Mouse (Mus musculus): ENCODE data around the gene Serpina3k. TPM values are rescaled to one million over a fixed set of nuclear protein-coding genes. Genes with fewer than 3 reads are reported as not detected.
"Not testable (repeated sequence)": the region's sequence is repeated elsewhere in the genome, so short reads cannot be mapped to it uniquely, and the experiment has no call there.

Serpina3k gene
- not detected in 2 replicates for polyA plus RNA-seq (2015; fragmentation: Nextera tagmentation; extraction: Ambion mirVana)

DNA sequence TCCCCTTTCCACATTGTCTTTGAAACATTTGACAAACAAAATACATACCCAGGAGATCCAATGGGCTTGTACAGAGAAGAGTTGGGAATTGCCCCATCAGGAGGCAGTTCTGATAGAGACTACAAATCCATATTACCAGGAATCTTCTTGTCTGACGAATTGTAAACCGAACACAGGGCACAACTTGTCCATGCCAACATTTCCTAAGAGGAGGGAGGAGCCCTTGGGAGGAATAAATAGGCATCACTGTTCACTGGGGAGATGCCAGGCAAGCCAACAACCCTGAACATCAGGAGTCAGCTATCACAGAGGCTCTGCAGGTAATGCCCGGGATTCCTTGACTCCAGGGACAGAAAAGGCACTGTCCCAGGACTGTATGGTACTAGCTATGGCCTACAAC is at the start of gene Serpina3k, which contains the start of gene Serpina3m:
TSS of gene Serpina3k (plus strand) at position 261 of the 400 bp plus-strand sequence.
TSS of gene Serpina3m (plus strand) at position 261 of the 400 bp plus-strand sequence.
- DNase-seq (ENCODE audit: low spot score), result not testable (repeated sequence)

DNA sequence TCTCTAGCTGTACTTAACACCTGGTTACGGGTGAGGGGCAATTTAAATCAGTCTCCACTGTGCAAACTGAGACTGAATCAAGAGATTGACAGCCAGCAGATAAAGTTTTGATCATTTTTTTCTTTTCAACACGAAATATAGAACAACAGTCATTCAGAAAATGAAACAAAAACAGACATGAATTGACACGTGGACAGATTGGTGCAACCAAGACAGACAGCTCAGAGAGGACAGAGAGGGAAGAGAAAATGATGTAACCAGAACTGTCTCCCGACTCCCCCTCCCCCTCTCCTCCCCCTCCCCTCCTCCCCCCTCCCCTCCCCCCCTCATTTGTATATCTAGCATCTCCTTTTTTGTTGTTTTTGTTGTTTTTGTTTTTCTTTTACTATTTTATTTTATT is 48.4 kb upstream of the Serpina3k start:
- DNase-seq (ENCODE audit: low spot score), result no peak

DNA sequence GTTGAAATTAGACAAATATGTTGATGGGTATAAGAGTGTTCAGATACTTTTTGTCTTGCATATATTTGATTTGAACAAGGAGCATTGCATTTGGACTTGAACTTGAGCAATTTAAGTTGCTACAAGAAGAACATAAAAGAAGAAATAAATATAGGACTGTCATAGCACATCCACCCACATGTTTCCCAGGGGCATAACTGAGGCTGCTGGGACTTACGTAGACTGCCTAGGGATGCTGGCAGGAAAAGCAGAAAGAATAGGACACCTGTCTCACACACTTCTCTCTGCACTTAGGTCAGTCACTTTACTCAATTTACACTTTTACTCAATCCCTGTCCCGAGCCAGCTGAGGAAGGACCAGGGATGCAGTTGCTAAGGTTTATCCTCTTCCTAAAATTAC is 44.3 kb upstream of the Serpina3k start:
- DNase-seq (ENCODE audit: low spot score), result no peak

DNA sequence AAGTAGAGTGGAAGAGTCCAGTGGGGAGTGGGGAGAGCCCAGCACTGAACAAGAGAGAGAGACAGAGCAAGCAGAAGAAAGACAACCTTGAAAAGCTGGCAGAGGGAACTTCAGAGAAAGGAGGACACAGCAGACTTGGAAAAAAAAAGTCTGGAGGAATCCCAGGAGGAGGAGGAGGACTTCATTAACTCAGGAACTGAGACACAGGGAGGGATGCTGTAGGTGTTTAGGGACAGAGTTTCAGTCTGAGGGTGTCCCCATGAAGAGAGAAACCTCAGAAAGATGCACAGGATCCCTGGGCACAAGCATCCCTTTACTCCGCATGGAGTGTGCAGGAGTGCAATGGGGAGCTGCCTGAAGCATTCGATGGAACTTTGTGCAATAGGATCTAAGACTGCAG is 40.2 kb upstream of the Serpina3k start:
- DNase-seq (ENCODE audit: low spot score), result no peak

DNA sequence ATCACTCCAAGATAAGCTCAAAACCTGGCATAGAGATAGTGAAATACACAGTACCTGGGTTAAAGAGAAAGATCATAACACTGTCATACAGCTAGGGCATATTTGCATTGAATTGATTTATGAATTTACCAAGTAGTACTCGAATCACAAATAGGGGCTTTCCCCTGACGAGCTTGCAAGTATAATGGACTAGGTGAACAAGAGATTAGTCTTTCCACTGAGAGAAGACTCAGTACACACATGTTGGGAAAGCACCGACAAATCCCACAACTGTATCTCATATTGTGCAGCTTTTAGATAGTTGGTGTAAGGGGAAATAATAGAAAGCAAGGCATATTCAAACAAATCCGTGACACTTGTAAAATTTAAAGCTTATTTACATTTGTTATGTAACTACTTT is 32.3 kb upstream of the Serpina3k start:
- no peak for DNase-seq (ENCODE audit: low spot score)

DNA sequence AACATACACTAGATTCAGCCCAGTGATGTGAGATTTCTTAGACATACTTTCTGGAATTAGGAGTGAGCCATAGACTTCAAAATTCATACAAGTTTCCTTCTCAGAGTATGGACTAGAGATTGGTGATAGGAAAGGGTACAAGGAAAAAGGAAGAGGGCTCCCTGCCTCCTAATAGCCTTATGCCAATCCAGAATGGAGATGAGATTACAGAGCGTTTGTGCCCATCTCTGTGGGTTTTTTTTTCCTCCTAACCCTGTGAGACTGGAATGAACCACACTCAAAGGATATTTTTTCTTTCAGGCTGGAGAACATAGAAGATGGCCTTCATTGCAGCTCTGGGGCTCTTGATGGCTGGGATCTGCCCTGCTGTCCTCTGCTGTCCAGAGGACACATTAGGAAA is 24.0 kb upstream of the Serpina3k start, which contains the start of gene Serpina3j:
TSS of gene Serpina3j (plus strand) at position 301 of the 400 bp plus-strand sequence.
- DNase-seq (ENCODE audit: low spot score), result no peak

DNA sequence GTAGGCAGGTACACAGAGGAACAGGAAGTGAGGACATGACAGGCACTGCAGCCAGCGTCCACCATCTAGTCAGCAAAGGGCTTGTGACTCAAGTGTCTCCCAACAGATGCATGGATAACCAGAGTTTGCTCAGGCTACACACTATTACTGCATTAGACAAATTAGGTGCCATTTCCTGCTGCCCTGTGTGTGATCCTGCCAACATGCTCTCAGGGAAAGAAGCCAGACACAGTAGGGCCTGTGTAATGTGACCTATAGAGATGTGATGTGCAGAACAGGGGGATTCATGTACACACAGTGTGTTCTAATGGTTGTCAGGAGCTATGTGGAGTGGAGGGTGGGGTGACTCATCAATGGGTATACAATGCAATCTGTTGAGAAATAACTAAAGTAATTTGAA is 15.8 kb upstream of the Serpina3k start:
- no peak for DNase-seq (ENCODE audit: low spot score)

DNA sequence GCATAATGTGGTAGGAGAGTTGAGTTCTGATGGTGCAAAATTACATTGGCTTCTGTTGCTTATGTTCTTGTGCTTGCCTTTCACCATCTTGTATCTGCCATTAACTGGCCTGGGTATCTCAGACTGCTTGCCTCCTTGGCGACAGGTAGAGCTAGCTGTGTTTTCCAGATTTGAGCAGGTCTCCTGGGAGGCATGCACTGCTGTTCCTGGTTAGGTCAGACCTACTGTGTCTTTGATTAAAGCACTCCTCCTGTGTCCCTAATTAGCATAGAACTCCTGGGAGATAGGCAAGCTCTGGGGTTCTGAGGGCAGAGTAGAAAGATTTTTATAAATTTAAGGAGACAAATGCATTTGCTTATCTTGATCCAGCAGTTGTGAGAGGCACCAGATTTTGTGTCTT is 6.6 kb upstream of the Serpina3k start:
- DNase-seq (ENCODE audit: low spot score), result no peak

DNA sequence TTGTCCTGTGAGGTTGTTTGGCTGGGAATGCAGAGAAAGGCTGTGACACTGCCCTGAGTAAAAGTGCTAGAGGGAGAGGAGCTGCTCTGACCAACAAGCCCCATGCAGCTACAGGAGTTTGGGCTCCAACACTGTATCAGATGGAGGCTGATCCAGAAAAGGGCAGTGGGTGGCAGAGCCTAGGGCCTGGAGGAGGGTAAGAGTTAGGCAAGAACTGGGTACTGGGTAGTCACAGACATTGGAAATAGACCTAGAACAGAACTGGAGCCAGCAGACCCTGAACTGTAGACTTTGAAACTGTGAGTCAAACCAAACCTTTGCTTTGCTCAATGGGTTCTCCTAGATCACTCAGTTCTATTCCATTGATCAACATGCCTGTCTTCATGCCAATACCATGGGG is 1.4 kb upstream of the Serpina3k start:
- DNase-seq (ENCODE audit: low spot score), result not testable (repeated sequence)

DNA sequence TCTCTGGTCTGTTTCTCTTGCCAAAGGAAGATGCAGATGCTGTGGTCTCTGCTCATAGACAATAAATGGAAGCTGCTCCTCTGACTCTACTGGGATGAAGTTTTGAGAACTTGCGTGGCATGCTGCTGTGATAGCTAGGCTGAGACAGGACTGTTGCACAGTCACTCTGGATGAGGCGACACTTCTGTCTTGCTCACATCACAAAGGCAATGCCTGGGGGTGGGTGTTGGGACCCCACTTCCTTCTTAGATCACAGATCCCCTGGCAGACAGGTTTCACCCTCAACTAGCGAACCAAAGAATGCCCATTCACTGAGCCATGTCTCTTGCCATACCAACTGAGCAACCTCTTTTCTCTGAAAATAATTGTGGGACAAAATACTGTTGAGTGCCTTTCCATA is 419 bp downstream of the Serpina3k start:
- no peak for DNase-seq (ENCODE audit: low spot score)

DNA sequence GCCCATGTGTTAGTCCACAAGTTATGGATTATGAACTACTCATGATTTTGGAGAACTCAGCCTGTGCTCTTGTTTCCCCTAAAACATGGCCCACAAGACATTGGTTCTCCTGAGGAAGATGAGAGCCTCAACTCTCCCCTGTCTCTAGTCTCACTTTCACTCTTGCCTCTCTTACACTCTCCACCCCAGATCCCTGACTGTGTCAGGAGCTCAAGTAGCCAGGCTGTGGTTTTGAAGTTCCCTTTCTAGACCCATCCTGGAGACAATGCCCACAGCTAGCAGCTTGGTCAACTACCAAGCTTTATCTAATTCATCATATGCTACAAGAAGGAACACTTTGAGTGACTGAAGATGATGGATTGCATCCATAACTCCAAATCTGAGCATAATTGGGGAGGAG is 4.2 kb downstream of the Serpina3k start:
- not testable (repeated sequence) for DNase-seq (ENCODE audit: low spot score)

DNA sequence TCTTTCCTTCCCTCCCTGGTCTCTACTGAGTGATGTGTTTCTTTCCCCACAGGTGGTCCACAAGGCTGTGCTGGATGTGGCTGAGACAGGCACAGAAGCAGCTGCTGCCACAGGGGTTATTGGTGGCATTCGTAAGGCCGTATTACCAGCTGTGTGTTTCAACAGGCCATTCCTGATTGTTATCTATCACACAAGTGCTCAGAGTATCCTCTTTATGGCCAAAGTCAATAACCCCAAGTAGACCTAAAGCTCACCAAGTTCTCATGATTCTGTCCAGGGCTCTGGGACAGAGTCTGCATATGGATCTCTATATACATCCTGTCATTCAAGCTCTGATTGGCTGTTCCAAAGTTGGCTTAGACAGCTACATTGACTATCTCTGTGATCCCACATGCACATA is 6.9 kb downstream of the Serpina3k start:
- no peak for DNase-seq (ENCODE audit: low spot score)

DNA sequence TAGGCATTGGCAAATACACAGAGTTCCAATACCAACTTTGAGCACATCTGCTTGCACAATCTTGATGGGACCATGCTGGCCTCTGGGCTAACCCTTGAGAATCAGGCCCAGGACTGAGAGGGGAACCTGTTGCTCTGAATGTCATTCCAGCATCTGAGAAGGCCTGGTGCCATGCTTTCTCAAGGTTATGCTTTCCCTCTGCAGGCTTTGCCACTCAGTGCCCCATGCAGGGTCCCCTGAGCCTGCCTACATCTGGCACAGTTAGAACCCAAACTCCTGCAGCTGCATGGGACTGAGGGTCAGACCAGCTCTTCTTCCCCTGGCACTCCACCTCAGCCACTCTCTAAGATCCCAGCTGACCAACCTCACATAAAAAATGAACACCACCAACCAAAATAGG is 7.4 kb downstream of the Serpina3k start:
- no peak for DNase-seq (ENCODE audit: low spot score)

DNA sequence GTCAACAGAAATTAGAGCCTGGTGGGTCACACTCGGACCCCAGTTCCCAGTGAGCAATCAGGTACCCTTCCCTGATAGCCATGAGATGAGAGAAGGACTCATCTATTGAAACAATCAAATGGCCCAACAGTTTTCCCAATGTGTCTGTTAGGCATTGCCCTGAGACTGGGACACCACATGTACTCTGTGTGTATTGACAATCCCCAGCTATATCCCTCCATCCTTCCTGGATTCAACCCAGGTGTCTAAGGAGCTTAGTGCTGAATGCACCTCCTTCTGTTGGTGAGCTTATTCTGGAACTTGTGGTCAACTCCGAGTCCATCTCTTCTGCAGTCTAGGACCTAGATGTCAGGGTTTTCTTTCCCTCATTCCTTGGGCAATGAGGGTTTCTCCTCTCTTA is 8.8 kb downstream of the Serpina3k start:
- DNase-seq (ENCODE audit: low spot score), result no peak

DNA sequence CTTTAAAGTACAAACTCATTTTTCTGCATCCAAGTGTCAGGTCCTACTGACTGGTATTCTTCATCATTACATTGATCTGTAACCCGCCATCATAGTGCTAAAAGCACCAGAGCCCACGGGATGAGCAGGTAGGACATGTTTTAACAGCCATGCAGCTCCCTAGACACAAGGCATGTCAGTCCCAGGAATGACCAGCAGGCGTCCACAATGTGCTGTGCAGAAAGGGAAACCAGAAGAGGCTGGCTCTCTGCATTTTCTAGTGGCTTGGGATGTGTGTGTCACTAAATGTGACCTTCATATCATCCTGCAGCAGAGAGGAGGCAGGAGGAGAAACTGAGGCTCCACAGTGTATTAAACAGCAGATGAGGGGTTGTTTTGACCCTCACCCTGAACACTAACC is 13.5 kb downstream of the Serpina3k start:
- DNase-seq (ENCODE audit: low spot score), result peak; percentile 7

DNA sequence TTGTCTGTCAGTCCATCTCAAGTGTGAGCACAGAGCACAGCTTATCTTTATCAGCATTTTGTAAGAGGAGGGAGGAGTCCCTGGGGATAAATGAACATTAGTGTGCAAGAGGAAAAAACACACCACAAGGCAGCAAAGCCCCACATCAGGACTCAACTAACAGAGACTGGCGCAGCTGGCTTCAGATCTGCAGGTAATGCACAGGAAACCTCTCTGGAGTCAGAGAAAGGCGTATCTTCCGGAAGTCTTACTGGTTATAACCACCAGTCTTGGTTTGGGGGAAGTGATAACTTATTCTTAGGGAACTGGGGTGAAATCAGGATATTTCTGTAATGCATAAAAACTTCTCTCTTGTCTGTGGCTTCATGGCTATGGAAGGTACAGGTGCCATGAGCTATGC is 17.7 kb downstream of the Serpina3k start:
- no peak for DNase-seq (ENCODE audit: low spot score)

DNA sequence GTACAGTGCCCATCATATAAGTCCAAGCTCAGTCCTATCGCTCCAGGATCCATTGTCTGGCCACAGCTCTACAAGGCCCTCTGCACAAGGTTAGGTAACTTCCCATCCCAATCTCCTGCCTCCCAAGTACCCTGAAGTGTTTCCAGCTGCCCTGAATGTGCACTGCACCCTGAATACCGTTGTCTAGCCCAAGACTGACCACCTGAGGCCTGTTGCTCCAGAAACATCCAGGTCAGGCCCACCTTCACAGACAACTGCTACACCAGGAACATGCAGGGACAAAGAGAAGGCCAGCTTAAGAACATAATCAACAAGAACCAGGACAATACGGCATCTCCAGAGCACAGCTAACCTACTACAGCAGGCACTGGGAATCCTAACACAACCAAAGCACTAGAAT is 31.7 kb downstream of the Serpina3k start:
- no peak for DNase-seq (ENCODE audit: low spot score)

DNA sequence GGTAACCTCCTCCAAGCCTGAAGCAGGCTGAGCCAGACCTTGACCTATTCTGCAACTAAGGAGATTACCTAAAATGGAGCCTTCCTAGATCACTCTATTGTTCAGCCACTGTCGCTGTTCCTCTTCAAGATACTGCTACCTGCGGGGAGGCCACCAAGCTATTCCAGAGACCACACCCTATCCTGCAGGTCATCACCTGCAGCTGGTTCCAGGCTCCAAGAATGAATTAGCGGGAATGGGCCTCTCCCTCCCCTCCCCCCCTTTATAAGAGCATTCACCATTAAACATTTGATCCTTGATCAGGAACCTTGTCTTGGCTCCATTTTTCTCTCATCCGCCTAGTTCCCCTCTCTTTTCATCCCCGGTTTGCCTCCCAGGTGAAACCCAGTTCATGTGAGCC is 38.9 kb downstream of the Serpina3k start:
- DNase-seq (ENCODE audit: low spot score), result not testable (repeated sequence)

DNA sequence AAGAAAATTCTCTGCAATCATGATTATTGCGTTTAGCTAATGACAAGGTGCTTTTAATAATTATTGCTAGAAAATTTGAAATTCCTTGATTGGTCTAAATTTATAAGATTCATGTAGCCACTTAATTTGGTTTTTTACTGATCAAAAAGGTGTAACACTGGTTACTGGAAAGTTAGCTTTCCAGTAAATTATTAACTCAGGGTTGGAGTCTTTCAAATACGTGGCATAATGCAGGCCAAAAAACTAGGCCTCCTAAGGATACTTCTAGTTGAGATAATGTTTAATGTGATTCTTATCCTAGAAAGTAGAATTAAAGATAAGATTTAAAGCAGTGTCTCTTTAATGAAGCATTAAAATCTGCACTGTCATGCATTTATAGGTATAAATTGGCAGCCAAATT is 40.1 kb downstream of the Serpina3k start:
- not testable (repeated sequence) for DNase-seq (ENCODE audit: low spot score)

DNA sequence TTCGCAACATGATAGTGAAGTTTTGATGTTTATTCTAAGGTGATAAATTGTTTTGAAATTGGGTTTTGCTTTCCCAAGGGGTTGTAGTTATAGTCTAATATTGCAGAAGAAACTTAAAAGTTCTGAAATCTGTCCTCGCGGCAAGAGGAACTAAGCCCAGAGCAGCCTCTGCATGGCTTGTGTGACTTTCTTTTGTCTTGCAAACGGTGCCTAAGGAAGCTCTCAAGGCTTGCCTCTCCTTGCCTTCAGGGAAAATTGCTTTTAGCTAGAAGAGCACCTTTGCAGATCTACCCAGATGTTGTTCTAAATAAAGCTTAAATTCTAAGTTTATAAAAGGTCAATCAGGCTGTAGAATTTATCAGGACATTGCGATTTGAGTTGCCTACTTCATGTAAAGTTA is 40.5 kb downstream of the Serpina3k start:
- not testable (repeated sequence) for DNase-seq (ENCODE audit: low spot score)

DNA sequence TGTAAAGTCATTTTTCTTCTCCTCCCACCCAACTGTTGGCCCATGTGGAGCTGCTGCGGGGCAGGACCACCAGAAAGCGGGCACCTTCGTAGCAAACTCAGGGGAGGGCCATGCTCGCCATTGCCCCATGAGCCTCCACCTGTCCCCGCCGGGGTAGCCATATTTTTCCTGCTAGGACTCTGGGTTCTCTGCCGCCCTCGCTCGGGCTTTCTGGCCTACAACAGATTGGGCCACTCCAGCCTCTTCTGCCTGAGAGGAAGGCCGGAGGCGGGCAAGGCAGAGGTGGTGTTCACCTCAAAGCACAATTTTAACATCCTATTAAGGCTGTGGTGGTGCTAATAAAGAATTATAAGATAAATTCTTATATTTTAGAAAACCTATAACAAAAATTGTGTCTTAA is 41.6 kb downstream of the Serpina3k start:
- no peak for DNase-seq (ENCODE audit: low spot score)

DNA sequence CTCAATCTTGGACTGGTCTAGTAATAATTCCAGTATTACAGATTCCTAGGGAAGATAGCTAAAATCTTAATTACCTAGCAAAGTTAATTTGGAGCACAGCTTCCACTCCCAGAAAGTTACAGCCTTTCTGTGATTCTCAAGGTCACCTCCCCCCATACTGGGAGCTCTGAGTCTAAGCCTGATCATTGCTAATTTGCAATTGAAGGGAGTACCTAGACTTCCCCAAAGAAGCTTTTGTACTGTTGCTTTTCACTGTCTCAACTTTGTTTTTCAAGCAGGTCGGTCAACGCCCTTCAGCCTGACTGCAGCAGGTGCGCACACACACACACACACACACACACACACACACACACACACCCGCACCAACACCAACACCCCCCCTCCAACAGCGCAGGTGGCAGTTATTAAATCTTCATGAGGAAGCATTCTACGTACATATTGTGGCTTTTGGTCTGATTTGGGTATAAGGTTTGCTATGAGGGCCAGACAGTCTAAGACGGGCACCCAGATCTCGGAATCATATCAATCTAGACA is 42.9 kb downstream of the Serpina3k start:
- DNase-seq (ENCODE audit: low spot score), result not testable (repeated sequence)

DNA sequence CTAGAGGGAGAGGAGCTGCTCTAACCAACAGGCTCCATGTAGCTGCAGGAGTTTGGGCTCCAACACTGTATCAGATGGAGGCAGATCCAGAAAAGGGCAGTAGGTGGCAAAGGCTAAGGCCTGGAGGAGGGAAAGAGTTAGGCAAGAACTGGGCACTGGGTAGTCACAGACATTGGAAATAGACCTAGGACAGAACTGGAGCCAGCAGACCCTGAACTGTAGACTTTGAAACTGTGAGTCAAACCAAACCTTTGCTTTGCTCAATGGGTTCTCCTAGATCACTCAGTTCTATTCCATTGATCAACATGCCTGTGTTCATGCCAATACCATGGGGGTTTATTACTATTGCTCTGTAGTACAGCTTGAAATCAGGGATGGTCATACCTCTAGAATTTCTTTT is 47.7 kb downstream of the Serpina3k start:
- DNase-seq (ENCODE audit: low spot score), result not testable (repeated sequence)

DNA sequence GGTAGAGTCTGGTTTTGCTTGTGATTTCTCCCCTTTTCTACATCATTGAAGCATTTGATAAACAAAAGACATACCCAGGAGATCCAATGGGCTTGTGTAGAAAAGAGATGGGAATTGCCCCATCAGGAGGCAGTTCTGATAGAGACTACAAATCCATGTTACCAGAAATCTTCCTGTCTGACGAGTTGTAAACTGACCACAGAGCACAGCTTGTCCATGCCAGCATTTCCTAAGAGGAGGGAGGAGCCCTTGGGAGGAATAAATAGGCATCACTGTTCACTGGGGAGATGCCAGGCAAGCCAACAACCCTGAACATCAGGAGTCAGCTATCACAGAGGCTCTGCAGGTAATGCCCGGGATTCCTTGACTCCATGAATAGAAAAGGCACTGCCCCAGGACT is 48.6 kb downstream of the Serpina3k start:
- DNase-seq (ENCODE audit: low spot score), result not testable (repeated sequence)

Measured in thymus, postnatal 0 days (tissue).